Mouse (Mus musculus): Measurements from ENCODE around the gene Klk1. TPM values are rescaled to one million over a fixed set of nuclear protein-coding genes. Genes with fewer than 3 reads are reported as not detected.
"Not testable (repeated sequence)": the region's sequence is repeated elsewhere in the genome, so short reads cannot be mapped to it uniquely, and the experiment has no call there.

The Klk1 gene
- total RNA-seq (2021): not detected
- long read RNA-seq, experiment 1: 0 reads
- long read RNA-seq, experiment 2: 0 reads

- no peak for TF ChIP-seq CTCF (IDR thresholded peaks at IDR 0.05)
- H3K27ac ChIP-seq: no peak within 1 kb of the TSS
- no peak for DNase-seq (ENCODE audit: extremely low spot score in 1 of 2, low spot score in 2 of 2)
- H3K4me3 ChIP-seq: no peak within 1 kb of the TSS
- intact Hi-C loops (cut with DNase I): no loop called here
Measured at GRCm38 (mm10) chr7:44225076-44225475, at the start of gene Klk1. TSS of gene Klk1 (plus strand) at chr7:44225360.

- TF ChIP-seq CTCF (IDR thresholded peaks at IDR 0.05): no peak
- Histone ChIP-seq H3K27ac (no peak overlapping the region), H3K4me3 (no peak overlapping the region)
- intact Hi-C loops (cut with DNase I): no loop called here
- DNase-seq (ENCODE audit: extremely low spot score in 1 of 2, low spot score in 2 of 2): no peak
Measured at GRCm38 (mm10) chr7:44179299-44180045, 45.7 kb upstream of the Klk1 start.

- DNase-seq (ENCODE audit: extremely low spot score in 1 of 2, low spot score in 2 of 2); H3K27ac ChIP-seq; H3K4me3 ChIP-seq; intact Hi-C loops (cut with DNase I): not testable (repeated sequence)
Measured at GRCm38 (mm10) chr7:44186516-44186915, 38.6 kb upstream of the Klk1 start.

GRCm38 (mm10) chr7:44187936-44188335, 37.2 kb upstream of the Klk1 start, which contains the start of gene Klk1b24:
TSS of gene Klk1b24 (plus strand) at chr7:44188236.
- DNase-seq (ENCODE audit: extremely low spot score in 1 of 2, low spot score in 2 of 2); H3K27ac ChIP-seq; H3K4me3 ChIP-seq; intact Hi-C loops (cut with DNase I): not testable (repeated sequence)

GRCm38 (mm10) chr7:44193466-44193865, 31.7 kb upstream of the Klk1 start:
- H3K27ac ChIP-seq; H3K4me3 ChIP-seq; DNase-seq (ENCODE audit: extremely low spot score in 1 of 2, low spot score in 2 of 2); intact Hi-C loops (cut with DNase I): not testable (repeated sequence)

GRCm38 (mm10) chr7:44197891-44198290, 27.3 kb upstream of the Klk1 start, which contains the start of gene Klk1b3:
TSS of gene Klk1b3 (plus strand) at chr7:44198191.
- H3K4me3 ChIP-seq: no peak within 1 kb of the TSS
- intact Hi-C loops (cut with DNase I): no loop called here
- no peak for TF ChIP-seq CTCF (IDR thresholded peaks at IDR 0.05)
- no peak for DNase-seq (ENCODE audit: extremely low spot score in 1 of 2, low spot score in 2 of 2)
- no peak within 1 kb of the TSS for H3K27ac ChIP-seq

- H3K4me3 ChIP-seq; H3K27ac ChIP-seq; intact Hi-C loops (cut with DNase I); DNase-seq (ENCODE audit: extremely low spot score in 1 of 2, low spot score in 2 of 2): not testable (repeated sequence)
Measured at GRCm38 (mm10) chr7:44207135-44207534, 18.0 kb upstream of the Klk1 start, which contains the start of gene Klk1b4. TSS of gene Klk1b4 (plus strand) at chr7:44207435.

- H3K27ac ChIP-seq: no peak overlapping the region
- TF ChIP-seq CTCF (IDR thresholded peaks at IDR 0.05): no peak
- intact Hi-C loops (cut with DNase I): no loop called here
- DNase-seq (ENCODE audit: extremely low spot score in 1 of 2, low spot score in 2 of 2): no peak
- no peak overlapping the region for H3K4me3 ChIP-seq
Measured at GRCm38 (mm10) chr7:44208307-44208706, 16.9 kb upstream of the Klk1 start.

- Histone ChIP-seq H3K4me3 (no peak within 1 kb of the TSS), H3K27ac (no peak within 1 kb of the TSS)
- no peak for DNase-seq (ENCODE audit: extremely low spot score in 1 of 2, low spot score in 2 of 2)
- intact Hi-C loops (cut with DNase I): loop anchor here (5.0 kb wide), 1 partner anchor 283 kb away; the partner anchor contains the start of gene Klk15
- no peak for TF ChIP-seq CTCF (IDR thresholded peaks at IDR 0.05)
Measured at GRCm38 (mm10) chr7:44215645-44216044, 9.5 kb upstream of the Klk1 start, which contains the start of gene Klk1b5. TSS of gene Klk1b5 (plus strand) at chr7:44215945.

GRCm38 (mm10) chr7:44221601-44222000, 3.6 kb upstream of the Klk1 start:
- H3K4me3 ChIP-seq; intact Hi-C loops (cut with DNase I); DNase-seq (ENCODE audit: extremely low spot score in 1 of 2, low spot score in 2 of 2); H3K27ac ChIP-seq: not testable (repeated sequence)

- DNase-seq (ENCODE audit: extremely low spot score in 1 of 2, low spot score in 2 of 2); intact Hi-C loops (cut with DNase I); H3K27ac ChIP-seq; H3K4me3 ChIP-seq: not testable (repeated sequence)
Measured at GRCm38 (mm10) chr7:44222335-44222734, 2.8 kb upstream of the Klk1 start.

- no peak for TF ChIP-seq CTCF (IDR thresholded peaks at IDR 0.05)
- DNase-seq (ENCODE audit: extremely low spot score in 1 of 2, low spot score in 2 of 2): no peak
- no peak within 1 kb of the TSS for H3K27ac ChIP-seq
- intact Hi-C loops (cut with DNase I): no loop called here
- no peak within 1 kb of the TSS for H3K4me3 ChIP-seq
Measured at GRCm38 (mm10) chr7:44235909-44236308, 10.7 kb downstream of the Klk1 start, which contains the start of gene Gm36864. TSS of gene Gm36864 (plus strand) at chr7:44236177.

- H3K4me3 ChIP-seq: no peak overlapping the region
- no peak for DNase-seq (ENCODE audit: extremely low spot score in 1 of 2, low spot score in 2 of 2)
- intact Hi-C loops (cut with DNase I): no loop called here
- no peak for TF ChIP-seq CTCF (IDR thresholded peaks at IDR 0.05)
- H3K27ac ChIP-seq: no peak overlapping the region
Measured at GRCm38 (mm10) chr7:44239913-44240312, 14.8 kb downstream of the Klk1 start.

Data from left cerebral cortex, adult 2 months (tissue).